ENCODE assay signal across 16 mouse cellular contexts in genomic region chr4:98200701-98201100, GRCm38 (mm10).
DNase-seq lines count a peak whose midpoint lies in the region; ATAC-seq lines count a peak whose summit lies in the region.
"Had no signal": no experiment of that assay in that cellular context is flagged by ENCODE, and none has a peak within 500 bp of the region (broad histone marks: within the 10 kb centered on the region; RNA-seq: fewer than 3 reads in every experiment).

No protein-coding gene starts in this region.

- DNase-seq in heart, embryonic 10.5 days (ENCODE audit: low spot score), result no peak
- DNase-seq in heart, postnatal 4 days, result no peak
- no peak for DNase-seq in heart, adult 8-10 months (ENCODE audit: low spot score)
- DNase-seq in liver, result no peak
- no peak for DNase-seq in layer of hippocampus, postnatal 14 days (ENCODE audit: low spot score in 2 of 2)
- DNase-seq in left cerebral cortex, adult 8-10 months (ENCODE audit: low spot score in 2 of 2), result no peak
- DNase-seq: kidney, adult 11 months had no signal

- H3K27me3 ChIP-seq in heart, embryonic 10.5 days (ENCODE audit: insufficient read depth, poor library complexity, severe bottlenecking), result no peaks in the 10 kb centered on the region
- H3K27me3 ChIP-seq in heart, embryonic 14.5 days (ENCODE audit: control insufficient read depth, insufficient read depth, low read length), result no peaks in the 10 kb centered on the region
- no peaks in the 10 kb centered on the region for H3K27me3 ChIP-seq in liver, embryonic 16.5 days (ENCODE audit: control insufficient read depth, insufficient read depth, low read depth, low read length)
- H3K27me3 ChIP-seq: embryonic facial prominence, embryonic 12.5 days; forebrain, embryonic 12.5 days; hindbrain, embryonic 13.5 days; Patski had no signal

- peak overlapping the region; percentile 11; the same call in 1 of the 2 replicates for H3K27ac ChIP-seq in heart, embryonic 10.5 days
- peak overlapping the region; percentile 82 to 88; a peak in 3 of 4 replicates for H3K27ac ChIP-seq in heart, embryonic 14.5 days (replicated peaks in 1 of 2; ENCODE audit: control insufficient read depth in 1 of 2, insufficient read depth in 1 of 2, low read depth in 2 of 2, low read length in 2 of 2)
- no peak overlapping the region for H3K27ac ChIP-seq in liver, embryonic 16.5 days (ENCODE audit: low read length)
- H3K27ac ChIP-seq: embryonic facial prominence, embryonic 12.5 days; forebrain, embryonic 12.5 days; hindbrain, embryonic 13.5 days; hindbrain, postnatal 0 days had no signal

- H3K4me2 ChIP-seq in heart, embryonic 14.5 days (ENCODE audit: low read length), result peak overlapping the region; percentile 25; the same call in 1 of the 2 replicates
- H3K4me2 ChIP-seq in liver, embryonic 16.5 days (ENCODE audit: low read depth, low read length), result no peak overlapping the region
- H3K4me2 ChIP-seq: embryonic facial prominence, embryonic 12.5 days; forebrain, embryonic 12.5 days; hindbrain, embryonic 13.5 days had no signal

- H3K36me3 ChIP-seq in heart, embryonic 10.5 days, result no peaks in the 10 kb centered on the region
- no peaks in the 10 kb centered on the region for H3K36me3 ChIP-seq in heart, embryonic 14.5 days (ENCODE audit: control insufficient read depth, insufficient read depth, low read length)
- H3K36me3 ChIP-seq in liver, embryonic 16.5 days (ENCODE audit: control insufficient read depth, insufficient read depth), result no peaks in the 10 kb centered on the region
- H3K36me3 ChIP-seq: embryonic facial prominence, embryonic 12.5 days; forebrain, embryonic 12.5 days; hindbrain, embryonic 13.5 days had no signal

- no peak overlapping the region for H3K9ac ChIP-seq in heart, embryonic 14.5 days (ENCODE audit: low read length)
- H3K9ac ChIP-seq in liver, embryonic 16.5 days (ENCODE audit: low read depth, low read length), result no peak overlapping the region
- H3K9ac ChIP-seq: embryonic facial prominence, embryonic 12.5 days; forebrain, embryonic 12.5 days; hindbrain, embryonic 13.5 days had no signal

- 67% methylated on average over 1 of the region's 1 CpGs for WGBS in heart, embryonic 10.5 days
- 0% methylated on average over 1 of the region's 1 CpGs for WGBS in heart, embryonic 14.5 days
- 15% methylated on average over 1 of the region's 1 CpGs for WGBS in liver, embryonic 16.5 days (ENCODE audit: insufficient replicate concordance)

- H3K9me3 ChIP-seq in heart, embryonic 10.5 days, result no peaks in the 10 kb centered on the region
- H3K9me3 ChIP-seq in heart, embryonic 14.5 days (ENCODE audit: control insufficient read depth, low read length), result no peaks in the 10 kb centered on the region
- no peaks in the 10 kb centered on the region for H3K9me3 ChIP-seq in liver, embryonic 16.5 days (replicated peaks; ENCODE audit: control insufficient read depth, low read length)
- H3K9me3 ChIP-seq: embryonic facial prominence, embryonic 12.5 days; forebrain, embryonic 12.5 days; hindbrain, embryonic 13.5 days had no signal

- ATAC-seq in heart, embryonic 14.5 days (ENCODE audit: insufficient number of reproducible peaks, insufficient read depth, low FRiP score, low read depth), result 0 out of 2 replicates have a peak, but pooled peaks have one; percentile 36
- ATAC-seq in liver, embryonic 16.5 days (ENCODE audit: low read depth), result peak; percentile 45
- ATAC-seq: activated CD4-positive, CD25-positive, alpha-beta regulatory T cell, adult 4 months; forebrain, embryonic 16.5 days; hindbrain, postnatal 0 days; Patski had no signal

- no peak overlapping the region for H3K4me3 ChIP-seq in heart, embryonic 10.5 days
- no peak overlapping the region for H3K4me3 ChIP-seq in heart, embryonic 14.5 days (ENCODE audit: control insufficient read depth in 1 of 2, insufficient read depth in 1 of 2, low read depth in 1 of 2, low read length in 2 of 2)
- H3K4me3 ChIP-seq in liver, embryonic 16.5 days (ENCODE audit: low read depth, low read length), result no peak overlapping the region
- H3K4me3 ChIP-seq: embryonic facial prominence, embryonic 12.5 days; forebrain, embryonic 12.5 days; hindbrain, embryonic 13.5 days had no signal

- peaks cover 21% of the 10 kb centered on the region; the same call in 1 of the 2 replicates for H3K4me1 ChIP-seq in heart, embryonic 10.5 days
- H3K4me1 ChIP-seq in heart, embryonic 14.5 days (ENCODE audit: control insufficient read depth in 2 of 2, insufficient read depth in 2 of 2, low read length in 2 of 2), result peaks cover 9 to 26% of the 10 kb centered on the region in 2 experiments
- peaks cover 2% of the 10 kb centered on the region; the same call in 1 of the 2 replicates for H3K4me1 ChIP-seq in liver, embryonic 16.5 days (ENCODE audit: control insufficient read depth, low read depth, low read length)
- H3K4me1 ChIP-seq: embryonic facial prominence, embryonic 12.5 days; forebrain, embryonic 12.5 days; hindbrain, embryonic 13.5 days had no signal
